Mouse (Mus musculus): ENCODE measurements around the gene Polr3b.

DNA sequence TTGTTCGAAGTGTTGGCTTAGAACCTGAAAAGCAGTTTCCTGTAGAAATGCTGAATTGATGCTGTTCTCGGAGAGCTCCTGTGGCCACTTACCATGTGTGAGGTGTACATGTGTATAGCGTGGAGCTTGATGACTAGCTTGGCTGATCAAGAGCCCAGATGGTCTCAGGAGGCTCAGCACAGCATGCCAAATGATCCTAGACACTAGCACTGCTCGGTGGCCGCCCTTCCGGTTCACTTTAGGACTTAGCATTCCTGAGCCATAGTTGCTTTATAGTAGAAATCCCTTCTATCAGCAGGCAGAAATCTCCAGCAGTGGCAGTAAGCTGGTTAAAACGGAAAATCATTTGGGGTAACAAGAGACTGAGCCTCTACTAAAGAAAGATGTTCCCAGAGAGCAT lies 18.8 kb downstream of the Polr3b start:
- TF ChIP-seq POLR2A (IDR thresholded peaks at IDR 0.05; ENCODE audit: low read depth, low read length) = no peak
- TF ChIP-seq CTCF (IDR thresholded peaks at IDR 0.05; ENCODE audit: extremely low read depth, insufficient read length, insufficient replicate concordance, low read depth, low read length) = no peak
